Mouse (Mus musculus): ENCODE data around the gene Vti1a.
A peak's percentile ranks its signal among the peaks of the same experiment; 100 is the strongest.

Vti1a gene

GRCm38 (mm10) chr19:55315452-55316108 lies 515 bp upstream of the Vti1a start, which contains the start of gene Zdhhc6:
Gene Zdhhc6, minus strand, starts transcription at chr19:55316032.
- peak; percentile 22 for DNase-seq (ENCODE audit: low spot score)

GRCm38 (mm10) chr19:55316901-55317300 lies 806 bp downstream of the Vti1a start:
- DNase-seq (ENCODE audit: low spot score), result no peak

- DNase-seq (ENCODE audit: low spot score), result no peak
These were observed 2.9 kb downstream of the Vti1a start for GRCm38 (mm10) chr19:55319036-55319435.

- DNase-seq (ENCODE audit: low spot score), result no peak
These were observed 3.4 kb downstream of the Vti1a start for GRCm38 (mm10) chr19:55319521-55319920.

GRCm38 (mm10) chr19:55322604-55323003 lies 6.5 kb downstream of the Vti1a start:
- DNase-seq (ENCODE audit: low spot score), result no peak

GRCm38 (mm10) chr19:55327510-55327909 lies 11.4 kb downstream of the Vti1a start:
- DNase-seq (ENCODE audit: low spot score), result no peak

GRCm38 (mm10) chr19:55331776-55332175 lies 15.7 kb downstream of the Vti1a start:
- DNase-seq (ENCODE audit: low spot score), result no peak

- DNase-seq (ENCODE audit: low spot score), result peak; percentile 90
These were observed 16.7 kb downstream of the Vti1a start for GRCm38 (mm10) chr19:55332641-55333268.

GRCm38 (mm10) chr19:55335881-55336280 lies 19.8 kb downstream of the Vti1a start:
- peak; percentile 77 for DNase-seq (ENCODE audit: low spot score)

GRCm38 (mm10) chr19:55336441-55336840 lies 20.3 kb downstream of the Vti1a start:
- no peak for DNase-seq (ENCODE audit: low spot score)

- no peak for DNase-seq (ENCODE audit: low spot score)
These were observed 21.0 kb downstream of the Vti1a start for GRCm38 (mm10) chr19:55337066-55337465.

- no peak for DNase-seq (ENCODE audit: low spot score)
These were observed 21.6 kb downstream of the Vti1a start for GRCm38 (mm10) chr19:55337664-55338063.

GRCm38 (mm10) chr19:55340521-55340920 lies 24.4 kb downstream of the Vti1a start:
- no peak for DNase-seq (ENCODE audit: low spot score)

- peak; percentile 35 for DNase-seq (ENCODE audit: low spot score)
These were observed 25.3 kb downstream of the Vti1a start for GRCm38 (mm10) chr19:55341377-55341776.

GRCm38 (mm10) chr19:55342423-55342822 lies 26.3 kb downstream of the Vti1a start:
- DNase-seq (ENCODE audit: low spot score), result no peak

- DNase-seq (ENCODE audit: low spot score), result no peak
These were observed 27.2 kb downstream of the Vti1a start for GRCm38 (mm10) chr19:55343274-55343673.

GRCm38 (mm10) chr19:55348187-55348586 lies 32.1 kb downstream of the Vti1a start:
- no peak for DNase-seq (ENCODE audit: low spot score)

GRCm38 (mm10) chr19:55350673-55351378 lies 34.7 kb downstream of the Vti1a start:
- no peak for DNase-seq (ENCODE audit: low spot score)

GRCm38 (mm10) chr19:55362606-55363005 lies 46.5 kb downstream of the Vti1a start:
- no peak for DNase-seq (ENCODE audit: low spot score)

GRCm38 (mm10) chr19:55369691-55370090 lies 53.6 kb downstream of the Vti1a start:
- DNase-seq (ENCODE audit: low spot score), result peak; percentile 50

GRCm38 (mm10) chr19:55376331-55376730 lies 60.2 kb downstream of the Vti1a start:
- DNase-seq (ENCODE audit: low spot score), result no peak

GRCm38 (mm10) chr19:55377465-55377864 lies 61.4 kb downstream of the Vti1a start:
- no peak for DNase-seq (ENCODE audit: low spot score)

GRCm38 (mm10) chr19:55378884-55379283 lies 62.8 kb downstream of the Vti1a start:
- no peak for DNase-seq (ENCODE audit: low spot score)
